Mouse (Mus musculus) kidney, adult 2 months (tissue): ENCODE measurements at regions not wholly inside any gene's neighbourhood (a gene's known extent, or its start where the extent isn't known, plus 50 kb on each side); places are given as distances from the start of the nearest gene placed in this dataset.

Experiments used
- DNase-seq: peaks from one replicate; pipeline ENCODE4 v3.0.0; 2021
- H3K27ac ChIP-seq: fragments of 200-500 bp; 2 replicates; pipeline ENCODE4 v1.5.1; 2012; ENCODE audit warnings: low read depth, low read length, control low read depth, inconsistent platforms; ENCODE audit not compliant: insufficient read depth
- H3K27me3 ChIP-seq: fragments of 200-500 bp; replicated peaks from 2 replicates; pipeline ENCODE4 v1.6.1; 2012; ENCODE audit warnings: mild to moderate bottlenecking, moderate library complexity, low read length, inconsistent platforms; ENCODE audit not compliant: control insufficient read depth, insufficient read depth
- H3K36me3 ChIP-seq: fragments of 200-500 bp; 2 replicates; pipeline ENCODE4 v1.6.1; 2012; ENCODE audit warnings: mild to moderate bottlenecking, moderate library complexity, low read length, inconsistent platforms; ENCODE audit not compliant: control insufficient read depth, insufficient read depth
- H3K4me1 ChIP-seq: fragments of 200-500 bp; 2 replicates; pipeline ENCODE4 v1.6.1; 2011; ENCODE audit warnings: low read length; ENCODE audit not compliant: control insufficient read depth, insufficient read depth
- H3K4me3 ChIP-seq: fragments of 200-500 bp; 2 replicates; pipeline ENCODE4 v1.5.1; 2011; ENCODE audit warnings: mild to moderate bottlenecking, low read depth, low read length, control low read depth; ENCODE audit not compliant: insufficient read depth
- CTCF ChIP-seq: fragments of 200-500 bp; conservative IDR thresholded peaks from 2 replicates; pipeline ENCODE4 v1.5.1; 2011; ENCODE audit warnings: low read depth, mild to moderate bottlenecking, control low read depth, low read length, moderate library complexity, mixed read lengths; ENCODE audit not compliant: insufficient read depth, insufficient read length
- POLR2A ChIP-seq: fragments of 200-500 bp; IDR thresholded peaks from one replicate; pipeline ENCODE4 v1.6.1; 2011; ENCODE audit warnings: low read depth, low read length, control low read depth
- WGBS: fragments of 180-500 bp; shearing (Covaris S2); methylation state at CpG from one replicate; pipeline ENCODE4 v1.1.7; 2018; 5-methylcytosine and 5-hydroxymethylcytosine counted together

DNA sequence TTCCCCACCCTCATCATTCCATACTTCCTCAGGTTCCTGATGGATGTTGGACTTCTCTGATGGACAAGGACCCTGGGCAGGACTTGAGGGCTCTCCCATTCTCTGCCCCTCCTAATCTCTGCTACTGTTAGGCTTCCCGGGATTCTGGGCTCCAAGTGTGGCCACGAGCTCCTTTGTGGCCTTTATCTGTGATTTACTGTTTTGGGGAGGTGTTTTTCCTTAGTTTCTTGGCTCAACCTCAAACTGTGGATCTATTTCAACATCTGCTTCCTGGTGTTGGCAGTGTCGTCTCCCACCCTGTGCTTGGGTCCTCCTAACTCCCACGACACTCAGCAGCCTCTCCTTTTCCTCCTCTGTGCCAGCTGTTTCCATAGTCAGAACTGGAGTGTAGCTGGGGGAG, 61.3 kb upstream of the Unc5b start:
- WGBS, result 3% methylated on average over 4 of the region's 4 CpGs
- Histone ChIP-seq H3K4me1 (no peaks in the 10 kb centered on the region), H3K27me3 (no peaks in the 10 kb centered on the region; the same call in 1 of the 2 replicates), H3K36me3 (no peaks in the 10 kb centered on the region), H3K27ac (no peak overlapping the region), H3K4me3 (no peak overlapping the region)
- TF ChIP-seq CTCF, result no peak
- no peak for TF ChIP-seq POLR2A
- peak; percentile 76 for DNase-seq

DNA sequence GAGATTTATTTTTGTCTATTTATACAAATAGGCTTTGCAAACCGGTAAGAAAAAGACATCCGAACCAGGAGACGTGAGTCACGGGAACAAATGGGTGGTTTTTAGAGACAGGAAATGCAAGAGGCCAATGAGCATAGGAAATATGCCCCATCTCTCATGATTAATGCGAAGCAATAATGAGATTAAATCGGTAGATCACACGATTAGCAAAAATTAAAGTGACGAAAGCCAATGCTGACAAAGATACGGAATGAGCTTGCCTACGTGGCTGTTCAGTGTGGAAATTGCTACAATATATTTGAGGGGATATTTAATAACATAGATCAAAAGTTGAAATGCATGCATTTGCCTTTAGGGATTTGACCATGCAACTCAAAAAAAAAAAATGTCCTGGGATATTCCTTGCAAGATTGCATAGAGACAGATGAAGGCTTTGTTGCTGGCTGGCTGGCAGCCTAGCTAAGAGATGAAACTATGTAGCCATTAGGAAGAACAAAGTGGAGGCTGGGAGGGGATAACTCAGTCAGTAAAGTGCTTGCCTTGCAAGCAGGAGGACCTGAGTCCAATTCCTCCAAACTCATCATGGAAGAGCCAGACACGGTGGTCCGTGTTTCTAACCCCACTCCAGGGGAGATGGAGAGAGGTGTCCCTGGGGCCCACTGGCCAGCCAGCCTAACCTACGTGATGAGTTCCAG, 60.2 kb upstream of the Unc5b start:
- H3K4me3 ChIP-seq, result no peak overlapping the region
- TF ChIP-seq CTCF (no peak), POLR2A (no peak)
- peak; percentile 41 for DNase-seq
- H3K27me3 ChIP-seq, result no peaks in the 10 kb centered on the region; the same call in 1 of the 2 replicates
- no peak overlapping the region for H3K27ac ChIP-seq
- no peaks in the 10 kb centered on the region for H3K36me3 ChIP-seq
- WGBS, result 62% methylated on average over 13 of the region's 13 CpGs
- no peaks in the 10 kb centered on the region for H3K4me1 ChIP-seq

DNA sequence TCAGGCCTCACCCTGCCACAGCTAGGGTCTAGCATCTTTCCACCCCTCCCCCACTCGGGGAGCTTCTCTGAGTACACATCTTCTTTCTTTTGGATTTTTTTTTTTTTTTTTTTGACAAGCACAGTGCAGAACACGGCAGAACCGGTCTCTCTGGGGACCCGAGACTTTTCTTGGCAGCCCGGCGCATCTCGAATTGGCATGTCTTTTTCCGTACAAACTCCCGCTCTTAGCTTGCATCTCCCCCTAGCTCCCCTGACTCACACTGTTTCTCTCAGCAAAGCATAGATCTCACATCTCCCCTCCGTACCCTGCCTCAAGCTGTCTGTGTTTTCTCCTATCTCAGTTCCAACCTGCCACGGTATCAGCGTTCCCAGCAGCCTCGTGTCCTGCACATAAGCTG, 58.4 kb upstream of the Unc5b start:
- DNase-seq, result no peak
- 83% methylated on average over 13 of the region's 13 CpGs for WGBS
- Histone ChIP-seq H3K27ac (no peak overlapping the region), H3K4me1 (no peaks in the 10 kb centered on the region), H3K36me3 (no peaks in the 10 kb centered on the region), H3K27me3 (no peaks in the 10 kb centered on the region; the same call in 1 of the 2 replicates), H3K4me3 (no peak overlapping the region)
- TF ChIP-seq POLR2A, result no peak
- TF ChIP-seq CTCF, result no peak

DNA sequence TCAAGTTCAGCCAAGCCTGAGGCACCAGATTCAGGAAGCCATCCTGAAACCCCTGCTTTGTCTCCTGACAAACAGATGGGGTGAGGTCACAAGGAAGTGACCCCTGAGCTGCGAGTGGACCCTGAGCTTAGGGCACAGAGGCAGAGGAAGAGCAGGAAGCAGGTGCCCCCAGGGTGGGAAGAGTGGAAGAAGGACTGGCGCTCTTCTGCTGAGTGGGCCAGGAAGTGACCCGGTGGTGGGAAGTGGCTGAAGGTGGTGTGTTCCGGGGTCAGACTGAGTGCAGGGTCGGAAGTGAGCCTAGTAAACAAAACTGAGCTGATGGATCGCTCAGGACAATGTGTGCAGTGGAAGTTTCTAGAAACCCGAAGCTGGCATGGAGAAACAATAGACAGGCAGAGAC, 57.2 kb upstream of the Unc5b start:
- peak; percentile 62 for DNase-seq
- no peak for TF ChIP-seq CTCF
- no peak for TF ChIP-seq POLR2A
- H3K27me3 ChIP-seq, result no peaks in the 10 kb centered on the region; the same call in 1 of the 2 replicates
- H3K4me3 ChIP-seq, result no peak overlapping the region
- peak overlapping the region; percentile 69; the same call in 1 of the 2 replicates for H3K27ac ChIP-seq
- no peaks in the 10 kb centered on the region for H3K4me1 ChIP-seq
- 55% methylated on average over 7 of the region's 7 CpGs for WGBS
- H3K36me3 ChIP-seq, result no peaks in the 10 kb centered on the region

DNA sequence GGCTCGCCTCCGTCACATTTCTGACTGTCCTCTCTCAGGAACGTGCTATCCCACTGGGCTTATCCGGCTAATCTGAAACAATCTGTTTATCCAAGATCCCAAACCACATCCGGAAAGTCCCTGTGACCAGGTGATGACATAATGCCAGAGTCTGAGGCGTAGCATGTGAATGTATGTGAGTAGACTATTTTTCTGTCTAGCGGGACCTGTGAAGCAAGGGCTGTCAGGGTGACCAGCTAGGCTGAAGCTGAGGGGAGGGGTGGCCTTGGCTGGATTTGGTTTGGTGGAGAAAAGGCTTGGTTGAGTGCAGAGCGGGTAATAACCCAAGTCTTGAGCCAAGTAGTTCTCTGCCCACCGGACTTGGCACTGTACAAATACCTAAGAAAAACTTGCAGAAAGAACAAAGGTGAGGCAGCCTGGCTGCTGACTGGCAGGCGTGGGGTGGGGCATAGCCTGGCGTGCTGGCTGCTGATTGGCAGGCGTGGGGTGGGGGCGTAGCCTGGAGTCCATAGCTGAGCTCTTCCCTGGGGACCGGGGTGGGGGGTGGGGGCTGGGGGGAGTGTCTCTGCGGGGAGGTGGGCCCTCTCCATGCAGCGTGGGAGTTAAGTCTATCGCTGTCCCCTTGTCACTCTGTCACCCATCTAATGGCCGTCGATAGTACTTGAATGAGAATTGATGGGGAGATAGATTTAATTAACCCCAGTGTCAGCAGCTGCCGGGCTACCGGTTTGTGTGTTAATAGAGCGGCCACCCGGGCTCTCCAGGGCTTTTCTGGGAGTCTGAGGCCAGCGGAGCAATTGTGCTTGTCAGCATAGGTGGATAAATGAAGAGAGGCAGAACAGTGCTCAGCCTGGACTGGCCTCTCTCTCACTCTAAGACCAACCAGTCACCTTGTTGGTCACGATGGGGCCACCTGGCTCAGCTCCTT, 54.2 kb upstream of the Unc5b start:
- DNase-seq, result no peak
- WGBS, result 46% methylated on average over 25 of the region's 25 CpGs
- no peak overlapping the region for H3K4me3 ChIP-seq
- TF ChIP-seq POLR2A (no peak), CTCF (no peak)
- H3K27me3 ChIP-seq, result no peaks in the 10 kb centered on the region; the same call in 1 of the 2 replicates
- no peaks in the 10 kb centered on the region for H3K36me3 ChIP-seq
- H3K4me1 ChIP-seq, result no peaks in the 10 kb centered on the region
- no peak overlapping the region for H3K27ac ChIP-seq

DNA sequence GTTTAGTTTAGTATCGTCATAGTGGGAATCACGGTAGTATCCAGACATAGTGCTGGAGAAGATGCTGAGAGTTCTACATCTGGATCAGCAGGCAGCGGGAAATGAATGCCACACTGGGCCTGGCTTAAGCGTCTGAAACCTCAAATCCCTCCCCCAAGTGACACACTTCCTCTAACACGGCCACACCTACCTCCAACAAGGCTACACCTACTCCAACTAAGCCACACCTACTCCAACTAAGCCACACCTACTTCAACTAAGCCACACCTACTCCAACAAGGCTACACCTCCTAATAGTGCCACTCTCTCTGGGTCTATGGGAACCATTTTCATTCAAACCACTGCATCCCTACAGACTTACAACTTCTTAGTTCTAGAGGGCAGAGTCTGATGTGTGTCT, 53.4 kb upstream of the Unc5b start:
- WGBS, result 96% methylated on average over 5 of the region's 5 CpGs

More for the DNA sequence above, 53.4 kb upstream of the Unc5b start:
- Histone ChIP-seq H3K27ac (no peak overlapping the region), H3K27me3 (no peaks in the 10 kb centered on the region), H3K4me1 (no peaks in the 10 kb centered on the region), H3K4me3 (no peak overlapping the region), H3K36me3 (no peaks in the 10 kb centered on the region)
- DNase-seq, result no peak
- TF ChIP-seq CTCF (no peak), POLR2A (no peak)
